Mouse (Mus musculus) yolk sac, embryonic 10.5 days (tissue): ENCODE data around the gene Brap.
"Not testable (repeated sequence)": the region's sequence is repeated elsewhere in the genome, so short reads cannot be mapped to it uniquely, and the experiment has no call there.

Experiments used
- DNase-seq: peaks from one replicate; pipeline ENCODE4 v3.0.0-alpha.2; 2017; ENCODE audit warnings: low spot score

Brap gene

GRCm38 (mm10) chr5:121670412-121670811, 10.0 kb downstream of the Brap start:
- no peak for DNase-seq

- DNase-seq, result no peak
Observed at GRCm38 (mm10) chr5:121682250-121682649, 21.9 kb downstream of the Brap start.

- no peak for DNase-seq
Observed at GRCm38 (mm10) chr5:121685495-121685894, 25.1 kb downstream of the Brap start.

GRCm38 (mm10) chr5:121686113-121686898, 25.9 kb downstream of the Brap start:
- DNase-seq, result peak; percentile 70

- peak; percentile 69 for DNase-seq
Observed at GRCm38 (mm10) chr5:121690482-121691211, 30.3 kb downstream of the Brap start.

DNA sequence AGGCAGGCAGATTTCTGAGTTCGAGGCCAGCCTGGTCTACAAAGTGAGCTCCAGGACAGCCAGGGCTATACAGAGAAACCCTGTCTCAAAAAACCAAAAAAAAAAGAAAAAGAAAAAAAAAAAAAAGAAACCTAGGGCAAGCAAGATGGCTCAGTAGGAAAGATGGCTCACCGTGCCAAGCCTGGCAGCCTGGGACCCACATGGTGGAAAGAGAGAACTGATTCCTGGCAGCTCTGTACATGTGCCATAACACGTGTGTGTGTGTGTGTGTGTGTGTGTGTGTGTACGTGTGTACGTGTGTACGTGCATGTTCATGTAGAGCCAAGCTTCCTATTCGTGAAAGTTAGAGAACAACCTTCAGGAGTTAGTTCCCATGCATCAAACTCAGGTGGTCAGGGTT, 31.1 kb downstream of the Brap start:
- not testable (repeated sequence) for DNase-seq

GRCm38 (mm10) chr5:121692897-121693296, 32.5 kb downstream of the Brap start:
- DNase-seq, result no peak

DNA sequence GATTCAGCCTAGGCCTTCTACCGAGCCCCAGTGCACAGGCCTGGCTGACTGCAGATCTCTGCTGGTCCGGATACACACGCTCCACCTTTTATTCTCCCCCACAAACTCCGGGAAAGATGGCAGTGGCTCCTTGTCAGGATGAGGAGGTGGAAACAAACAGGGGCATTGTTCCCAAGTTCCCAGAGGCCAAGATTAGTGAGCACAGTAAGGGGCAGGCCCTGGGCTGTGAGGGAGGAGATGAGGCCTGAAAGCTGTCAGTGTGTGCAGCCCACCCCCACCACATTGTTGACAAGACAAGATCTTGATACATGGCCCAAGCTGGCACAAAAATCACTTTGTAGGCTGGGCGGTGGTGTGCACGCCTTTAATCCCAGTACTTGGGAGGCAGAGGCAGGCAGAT, 36.4 kb downstream of the Brap start:
- no peak for DNase-seq

- peak; percentile 19 for DNase-seq
Observed at GRCm38 (mm10) chr5:121699891-121700290, 39.5 kb downstream of the Brap start.

DNA sequence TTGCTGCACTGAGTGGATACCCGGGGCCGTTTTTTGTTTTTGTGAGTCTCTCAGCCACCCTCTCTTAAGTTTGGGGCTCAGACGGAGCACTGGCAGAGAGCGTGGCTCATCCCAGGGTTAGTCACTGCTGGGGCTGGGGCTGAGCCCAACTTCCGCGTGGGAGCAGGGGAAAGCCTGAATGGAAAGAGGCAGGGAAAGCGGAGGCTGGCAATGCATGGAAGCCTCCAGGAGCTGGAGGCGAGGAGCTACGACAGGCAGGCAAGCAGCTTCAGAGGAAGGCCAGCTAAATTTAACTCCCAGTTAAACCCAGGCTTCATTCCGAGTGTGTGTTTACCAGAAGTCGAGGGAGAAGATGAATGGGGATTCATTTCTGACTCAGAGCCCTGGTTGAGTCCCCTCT, 40.1 kb downstream of the Brap start:
- no peak for DNase-seq

- peak; percentile 68 for DNase-seq
Observed at GRCm38 (mm10) chr5:121701111-121701769, 40.9 kb downstream of the Brap start.

DNA sequence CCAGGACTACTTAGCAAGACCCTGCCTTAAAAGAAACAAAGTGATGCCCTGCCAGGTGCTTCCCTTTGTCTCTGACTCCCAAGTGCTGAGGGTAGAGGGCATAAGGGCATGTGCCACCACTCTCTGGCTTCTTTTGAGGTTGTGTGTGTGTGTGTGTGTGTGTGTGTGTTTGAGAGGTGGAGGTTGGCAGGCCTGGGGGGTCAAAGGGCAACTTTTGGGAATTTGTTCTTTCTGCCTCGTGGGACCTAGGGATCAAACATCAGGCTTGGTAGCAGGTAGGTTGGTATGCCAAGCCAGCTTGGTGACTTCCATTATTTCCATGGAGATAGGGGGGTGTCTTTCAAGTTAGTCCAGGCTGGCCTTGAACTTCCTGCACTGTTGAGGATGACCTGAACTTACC, 43.0 kb downstream of the Brap start:
- DNase-seq, result no peak

DNA sequence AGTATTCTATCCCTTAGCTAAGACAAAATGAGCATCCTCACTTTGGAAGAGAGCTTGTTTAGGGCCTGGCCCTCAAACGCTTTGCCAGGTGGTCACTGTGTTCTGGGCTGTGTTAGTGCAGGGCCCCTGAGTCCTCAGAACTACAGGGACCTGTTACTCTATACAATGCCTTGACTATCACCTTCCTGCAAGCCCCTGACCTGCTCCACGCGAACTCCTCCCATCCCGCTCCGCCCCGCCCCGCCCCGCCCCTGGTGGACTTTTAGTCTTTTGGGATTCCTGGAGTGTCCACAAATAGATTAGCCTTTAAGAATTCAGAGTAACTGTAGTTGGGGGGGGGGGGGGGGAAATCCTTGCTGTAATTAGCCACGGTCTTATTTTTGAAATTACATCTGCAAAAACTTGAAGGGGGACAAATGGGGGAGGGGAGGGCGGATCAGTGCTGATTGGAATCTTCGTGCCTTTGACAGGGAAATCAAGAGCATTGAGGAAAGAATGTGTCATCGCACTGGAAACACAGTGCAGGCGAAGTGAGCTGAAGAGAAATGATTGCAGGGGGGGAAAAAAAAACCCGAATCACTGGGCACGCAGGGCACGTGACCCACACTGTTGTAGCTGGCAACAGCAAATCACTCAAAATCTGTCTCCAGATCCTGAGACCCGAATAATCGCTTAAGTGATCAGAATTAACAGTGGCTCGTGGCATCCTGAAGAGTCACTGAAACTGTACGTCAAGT, 44.3 kb downstream of the Brap start:
- peak; percentile 86 for DNase-seq

DNA sequence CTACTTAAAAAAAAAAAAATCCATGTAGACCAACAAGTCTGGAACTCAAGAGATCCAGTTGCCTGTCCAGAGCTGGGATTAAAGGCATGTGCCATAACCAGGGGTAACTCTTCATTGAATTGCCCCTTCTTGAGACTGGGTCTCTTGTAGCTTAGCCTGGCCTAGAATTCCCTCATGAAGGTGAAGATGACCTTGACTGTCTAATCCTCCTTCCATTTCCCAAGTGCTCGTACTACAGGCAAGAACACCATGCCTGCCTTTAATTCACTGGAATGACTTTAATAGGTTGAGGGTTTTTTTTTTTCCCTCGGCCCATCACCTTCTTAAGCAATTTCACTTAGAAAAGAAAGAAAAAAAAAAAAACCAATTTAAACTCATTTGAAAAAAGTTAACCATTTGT, 50.0 kb downstream of the Brap start:
- DNase-seq, result no peak

- no peak for DNase-seq
Observed at GRCm38 (mm10) chr5:121710851-121711173, 50.4 kb downstream of the Brap start.

DNA sequence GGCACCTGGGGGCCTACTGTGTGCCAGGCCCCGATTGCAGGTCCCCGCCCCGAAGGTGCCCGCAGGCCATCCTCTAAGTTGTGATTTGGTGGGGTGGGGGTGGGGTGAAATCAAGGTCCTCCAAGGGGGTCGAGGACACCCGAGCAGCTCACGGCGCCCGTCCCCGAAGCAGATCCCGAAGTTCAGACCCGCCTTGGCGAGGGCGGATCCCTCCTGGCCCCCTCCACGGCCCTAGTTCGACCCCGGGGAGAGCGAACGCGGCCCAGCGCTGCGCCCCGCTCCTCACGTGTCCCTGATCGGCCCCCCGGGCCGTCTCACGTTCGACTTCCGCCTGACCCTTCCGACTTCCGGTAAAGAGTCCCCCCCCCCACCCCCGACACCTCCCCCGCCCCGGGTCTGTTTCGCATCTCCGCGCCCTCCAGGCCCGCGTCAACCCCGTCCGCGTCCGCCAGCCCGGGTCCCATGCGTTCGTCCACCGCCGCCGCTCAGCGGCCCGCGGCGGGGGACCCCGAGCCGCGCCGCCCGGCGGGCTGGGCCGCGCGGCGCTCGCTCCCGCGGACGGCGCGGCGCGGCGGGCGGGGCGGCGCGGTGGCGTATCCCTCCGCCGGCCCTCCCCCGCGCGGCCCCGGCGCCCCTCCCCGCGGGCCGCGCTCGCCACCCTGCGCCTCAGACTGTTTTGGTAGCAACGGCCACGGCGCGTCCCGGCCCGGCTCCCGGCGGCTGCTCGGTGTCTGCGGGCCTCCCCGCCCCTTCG, 51.0 kb downstream of the Brap start, which contains the start of gene Atxn2:
TSS of gene Atxn2 (plus strand) at position 164 of the 754 bp plus-strand sequence.
- DNase-seq, result peak; percentile 90

GRCm38 (mm10) chr5:121711928-121712231, 51.5 kb downstream of the Brap start:
- DNase-seq, result no peak

DNA sequence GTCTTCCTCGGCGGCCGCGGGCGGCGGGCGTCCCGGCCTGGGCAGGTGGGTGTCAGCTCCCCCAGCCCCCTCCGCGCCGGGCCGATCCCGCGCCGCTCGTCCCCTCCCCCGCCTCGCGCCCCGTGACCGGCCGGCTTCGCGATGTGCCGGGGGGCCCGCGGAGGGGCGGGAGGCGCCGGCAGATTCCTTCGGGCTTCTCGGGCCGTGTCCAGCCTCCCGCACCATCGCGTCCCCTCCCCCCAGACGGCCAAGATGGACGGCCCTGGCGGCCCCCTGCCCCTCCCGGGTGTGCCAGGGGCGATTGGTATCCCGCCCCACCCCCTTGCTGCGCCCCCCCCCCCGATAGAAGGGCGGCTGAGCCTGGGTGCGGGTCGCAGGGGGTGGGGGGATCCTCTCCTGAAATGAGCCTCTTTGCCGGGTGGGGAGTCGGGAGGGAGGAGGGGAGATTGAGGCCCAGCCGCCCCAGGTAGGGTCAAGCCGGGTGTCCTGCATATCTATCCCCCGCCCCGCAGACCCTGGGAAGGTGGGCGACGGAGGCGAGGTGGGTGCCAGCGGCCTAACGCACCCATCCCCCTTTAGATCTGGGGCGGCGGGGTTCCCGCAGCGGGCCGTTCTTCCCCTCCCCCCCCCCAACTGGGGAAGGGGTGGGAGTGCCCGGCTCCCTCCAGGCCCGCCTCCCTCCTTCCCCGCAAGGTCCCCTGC, 52.0 kb downstream of the Brap start:
- peak; percentile 66 for DNase-seq

GRCm38 (mm10) chr5:121712934-121713538, 52.7 kb downstream of the Brap start:
- DNase-seq, result peak; percentile 55

GRCm38 (mm10) chr5:121714331-121714730, 54.0 kb downstream of the Brap start:
- peak; percentile 66 for DNase-seq

GRCm38 (mm10) chr5:121714928-121715327, 54.6 kb downstream of the Brap start:
- DNase-seq, result no peak
